Mouse (Mus musculus): ENCODE measurements at regions not wholly inside any gene's neighbourhood (a gene's known extent, or its start where the extent isn't known, plus 50 kb on each side); places are given as distances from the start of the nearest gene placed in this dataset.

DNA sequence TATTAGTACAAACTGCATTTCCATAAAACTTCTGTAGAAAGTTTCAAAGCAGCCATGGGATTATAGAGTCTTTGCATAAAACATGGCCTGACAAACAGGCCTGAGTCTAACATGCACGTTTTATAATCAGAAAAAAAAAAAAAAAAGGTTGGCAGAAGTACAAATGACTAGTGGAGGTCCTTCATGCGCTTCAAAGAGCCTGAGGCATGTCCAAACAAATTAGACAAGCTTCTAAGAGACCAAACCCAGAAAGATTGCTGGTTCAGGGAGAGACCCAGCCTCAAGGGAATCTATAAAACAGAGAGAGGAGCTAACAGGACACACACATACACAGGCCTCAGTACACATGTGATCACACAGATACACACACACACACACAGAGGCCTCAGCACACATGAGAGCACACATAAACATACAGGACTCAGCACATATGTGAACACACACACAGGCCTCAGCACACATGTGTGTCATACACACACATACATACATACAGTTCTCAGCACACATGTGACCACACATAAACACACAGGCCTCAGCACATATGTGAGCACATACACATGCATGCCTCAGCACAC is 57.0 kb upstream of the Gnaq start:
- ATAC-seq (replicated peaks; ENCODE audit: low FRiP score), result no peak
- H3K4me3 ChIP-seq (ENCODE audit: low read depth, low read length), result no peak overlapping the region
- no peaks in the 10 kb centered on the region for H3K4me1 ChIP-seq (replicated peaks; ENCODE audit: control insufficient read depth, insufficient read depth, low read length)
- H3K9ac ChIP-seq (ENCODE audit: low read length), result no peak overlapping the region
- no peak overlapping the region for H3K27ac ChIP-seq (ENCODE audit: low read depth, low read length)
- H3K27me3 ChIP-seq (ENCODE audit: control insufficient read depth, insufficient read depth, low read length), result no peaks in the 10 kb centered on the region
- DNase-seq (ENCODE audit: low spot score), result no peak
- no peaks in the 10 kb centered on the region; the same call in 1 of the 2 replicates for H3K9me3 ChIP-seq (ENCODE audit: control insufficient read depth, low read length)
- no peaks in the 10 kb centered on the region for H3K36me3 ChIP-seq (ENCODE audit: control insufficient read depth, insufficient read depth, low read length)
- 59% methylated on average over 2 of the region's 2 CpGs for WGBS
- no peak overlapping the region for H3K4me2 ChIP-seq (ENCODE audit: low read depth, low read length, severe bottlenecking)

GRCm38 (mm10) chr19:16075026-16075425 is 57.6 kb upstream of the Gnaq start:
- H3K4me2 ChIP-seq (ENCODE audit: low read depth, low read length, severe bottlenecking), result no peak overlapping the region
- H3K36me3 ChIP-seq (ENCODE audit: control insufficient read depth, insufficient read depth, low read length), result no peaks in the 10 kb centered on the region
- no peaks in the 10 kb centered on the region for H3K9me3 ChIP-seq (ENCODE audit: control insufficient read depth, low read length)
- H3K27ac ChIP-seq (ENCODE audit: low read depth, low read length), result no peak overlapping the region
- DNase-seq (ENCODE audit: low spot score), result no peak
- no peak overlapping the region for H3K9ac ChIP-seq (ENCODE audit: low read length)
- no peaks in the 10 kb centered on the region for H3K27me3 ChIP-seq (ENCODE audit: control insufficient read depth, insufficient read depth, low read length)
- H3K4me1 ChIP-seq (replicated peaks; ENCODE audit: control insufficient read depth, insufficient read depth, low read length), result no peaks in the 10 kb centered on the region
- no peak for ATAC-seq (replicated peaks; ENCODE audit: low FRiP score)
- 97% methylated on average over 1 of the region's 1 CpGs for WGBS
- H3K4me3 ChIP-seq (ENCODE audit: low read depth, low read length), result no peak overlapping the region

DNA sequence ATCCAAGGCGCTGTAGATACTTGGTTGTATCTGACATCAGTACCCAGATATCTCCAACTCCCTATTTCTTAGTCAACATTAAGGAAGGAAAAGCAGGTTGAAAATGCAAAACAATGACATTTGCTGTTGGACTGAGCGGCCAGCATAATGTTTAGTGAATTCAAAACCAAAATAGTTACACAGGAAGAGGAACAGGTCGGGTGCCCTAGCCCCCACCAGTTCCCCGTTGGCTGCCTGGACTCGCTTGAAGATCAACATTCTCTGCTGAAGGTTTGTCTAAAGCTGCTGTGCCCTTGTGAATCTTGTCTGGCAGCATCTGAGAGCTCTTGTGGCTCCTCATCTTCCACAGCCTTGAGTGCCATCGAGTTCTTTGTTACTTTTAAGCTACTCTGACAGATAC is 65.3 kb upstream of the Gnaq start:
- ATAC-seq (replicated peaks; ENCODE audit: low FRiP score) (no peak), DNase-seq (ENCODE audit: low spot score) (no peak)
- no peaks in the 10 kb centered on the region for H3K9me3 ChIP-seq (ENCODE audit: control insufficient read depth, low read length)
- H3K4me3 ChIP-seq (ENCODE audit: low read depth, low read length), result no peak overlapping the region
- no peaks in the 10 kb centered on the region for H3K27me3 ChIP-seq (ENCODE audit: control insufficient read depth, insufficient read depth, low read length)
- WGBS, result 87% methylated on average over 6 of the region's 6 CpGs
- H3K9ac ChIP-seq (ENCODE audit: low read length), result no peak overlapping the region
- H3K4me2 ChIP-seq (ENCODE audit: low read depth, low read length, severe bottlenecking), result no peak overlapping the region
- no peak overlapping the region for H3K27ac ChIP-seq (ENCODE audit: low read depth, low read length)
- H3K4me1 ChIP-seq (replicated peaks; ENCODE audit: control insufficient read depth, insufficient read depth, low read length), result peaks cover 2% of the 10 kb centered on the region; the same call in 1 of the 2 replicates
- H3K36me3 ChIP-seq (ENCODE audit: control insufficient read depth, insufficient read depth, low read length), result no peaks in the 10 kb centered on the region

GRCm38 (mm10) chr19:16064911-16065310 is 67.7 kb upstream of the Gnaq start:
- no peaks in the 10 kb centered on the region for H3K36me3 ChIP-seq (ENCODE audit: control insufficient read depth, insufficient read depth, low read length)
- H3K4me2 ChIP-seq (ENCODE audit: low read depth, low read length, severe bottlenecking), result no peak overlapping the region
- H3K9ac ChIP-seq (ENCODE audit: low read length), result no peak overlapping the region
- DNase-seq (ENCODE audit: low spot score) (no peak), ATAC-seq (replicated peaks; ENCODE audit: low FRiP score) (no peak)
- peaks cover 2% of the 10 kb centered on the region; the same call in 1 of the 2 replicates for H3K4me1 ChIP-seq (replicated peaks; ENCODE audit: control insufficient read depth, insufficient read depth, low read length)
- no peak overlapping the region for H3K27ac ChIP-seq (ENCODE audit: low read depth, low read length)
- H3K9me3 ChIP-seq (ENCODE audit: control insufficient read depth, low read length), result no peaks in the 10 kb centered on the region
- H3K4me3 ChIP-seq (ENCODE audit: low read depth, low read length), result no peak overlapping the region
- 91% methylated on average over 3 of the region's 3 CpGs for WGBS
- no peaks in the 10 kb centered on the region for H3K27me3 ChIP-seq (ENCODE audit: control insufficient read depth, insufficient read depth, low read length)

GRCm38 (mm10) chr19:16063916-16064580 is 68.6 kb upstream of the Gnaq start:
- no peak overlapping the region; the same call in 1 of the 2 replicates for H3K4me3 ChIP-seq (ENCODE audit: low read depth, low read length)
- 18% methylated on average over 12 of the region's 12 CpGs for WGBS

DNA sequence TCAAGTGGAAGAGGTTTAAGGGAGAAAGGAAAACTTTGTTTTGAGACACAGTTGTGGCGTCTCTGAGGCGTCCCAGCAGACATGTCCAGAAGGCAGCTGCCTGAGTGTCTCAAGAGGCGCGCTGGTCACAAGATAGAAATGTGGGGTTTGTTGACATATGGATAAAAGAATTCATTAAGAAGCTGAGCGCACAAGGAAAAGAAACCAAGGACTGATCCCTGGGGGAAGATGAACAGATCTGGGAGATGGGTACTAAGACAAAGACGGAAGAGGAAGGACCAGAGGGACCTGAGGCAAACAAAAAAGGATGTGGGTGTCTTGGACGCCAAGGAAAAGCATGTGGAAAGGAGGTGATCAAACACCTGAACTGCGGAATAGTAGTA is 69.1 kb upstream of the Gnaq start:
- Histone ChIP-seq H3K4me1 (replicated peaks; ENCODE audit: control insufficient read depth, insufficient read depth, low read length) (peaks cover 2% of the 10 kb centered on the region; the same call in 1 of the 2 replicates), H3K9me3 (ENCODE audit: control insufficient read depth, low read length) (no peaks in the 10 kb centered on the region), H3K4me2 (ENCODE audit: low read depth, low read length, severe bottlenecking) (no peak overlapping the region), H3K4me3 (ENCODE audit: low read depth, low read length) (no peak overlapping the region), H3K9ac (ENCODE audit: low read length) (no peak overlapping the region), H3K27me3 (ENCODE audit: control insufficient read depth, insufficient read depth, low read length) (no peaks in the 10 kb centered on the region), H3K36me3 (ENCODE audit: control insufficient read depth, insufficient read depth, low read length) (no peaks in the 10 kb centered on the region), H3K27ac (ENCODE audit: low read depth, low read length) (no peak overlapping the region)
- 64% methylated on average over 8 of the region's 8 CpGs for WGBS
- DNase-seq (ENCODE audit: low spot score) (no peak), ATAC-seq (replicated peaks; ENCODE audit: low FRiP score) (no peak)

More at GRCm38 (mm10) chr19:16063916-16064580, 68.6 kb upstream of the Gnaq start:
- peak; percentile 71 for ATAC-seq (replicated peaks; ENCODE audit: low FRiP score)
- H3K4me1 ChIP-seq (replicated peaks; ENCODE audit: control insufficient read depth, insufficient read depth, low read length), result peaks cover 2% of the 10 kb centered on the region; the same call in 1 of the 2 replicates
- peak; percentile 85 for DNase-seq (ENCODE audit: low spot score)
- H3K4me2 ChIP-seq (ENCODE audit: low read depth, low read length, severe bottlenecking), result peak overlapping the region; percentile 43
- peak overlapping the region; percentile 55 for H3K9ac ChIP-seq (ENCODE audit: low read length)
- H3K27me3 ChIP-seq (ENCODE audit: control insufficient read depth, insufficient read depth, low read length), result no peaks in the 10 kb centered on the region
- no peak overlapping the region for H3K27ac ChIP-seq (ENCODE audit: low read depth, low read length)
- no peaks in the 10 kb centered on the region for H3K36me3 ChIP-seq (ENCODE audit: control insufficient read depth, insufficient read depth, low read length)
- H3K9me3 ChIP-seq (ENCODE audit: control insufficient read depth, low read length), result no peaks in the 10 kb centered on the region

DNA sequence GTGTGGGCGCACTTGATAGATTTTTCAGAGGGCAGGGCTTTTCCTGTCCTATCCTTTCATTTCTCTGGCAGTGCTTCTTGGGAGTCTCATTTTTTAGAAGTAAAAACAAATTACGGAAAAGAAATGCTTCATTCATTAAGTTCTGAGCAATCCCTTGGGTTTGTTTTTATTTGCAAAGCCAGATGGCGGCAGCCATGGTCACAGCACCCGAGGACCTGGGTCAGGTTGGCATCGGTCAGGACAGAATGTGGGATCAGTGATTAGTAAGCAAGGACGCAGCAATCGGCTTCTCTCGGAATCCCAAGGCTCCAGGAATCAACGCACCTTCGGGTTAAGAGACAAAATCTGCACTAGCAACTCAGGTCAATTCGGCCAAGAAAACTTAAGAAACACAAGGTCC is 70.8 kb upstream of the Gnaq start:
- no peak overlapping the region for H3K4me3 ChIP-seq (ENCODE audit: low read depth, low read length)
- H3K4me1 ChIP-seq (replicated peaks; ENCODE audit: control insufficient read depth, insufficient read depth, low read length), result peaks cover 2% of the 10 kb centered on the region; the same call in 1 of the 2 replicates
- H3K4me2 ChIP-seq (ENCODE audit: low read depth, low read length, severe bottlenecking), result no peak overlapping the region
- no peak for ATAC-seq (replicated peaks; ENCODE audit: low FRiP score)
- no peak overlapping the region for H3K9ac ChIP-seq (ENCODE audit: low read length)
- H3K27ac ChIP-seq (ENCODE audit: low read depth, low read length), result no peak overlapping the region
- no peaks in the 10 kb centered on the region for H3K9me3 ChIP-seq (ENCODE audit: control insufficient read depth, low read length)
- WGBS, result 86% methylated on average over 11 of the region's 11 CpGs
- DNase-seq (ENCODE audit: low spot score), result no peak
- no peaks in the 10 kb centered on the region for H3K36me3 ChIP-seq (ENCODE audit: control insufficient read depth, insufficient read depth, low read length)
- no peaks in the 10 kb centered on the region for H3K27me3 ChIP-seq (ENCODE audit: control insufficient read depth, insufficient read depth, low read length)

DNA sequence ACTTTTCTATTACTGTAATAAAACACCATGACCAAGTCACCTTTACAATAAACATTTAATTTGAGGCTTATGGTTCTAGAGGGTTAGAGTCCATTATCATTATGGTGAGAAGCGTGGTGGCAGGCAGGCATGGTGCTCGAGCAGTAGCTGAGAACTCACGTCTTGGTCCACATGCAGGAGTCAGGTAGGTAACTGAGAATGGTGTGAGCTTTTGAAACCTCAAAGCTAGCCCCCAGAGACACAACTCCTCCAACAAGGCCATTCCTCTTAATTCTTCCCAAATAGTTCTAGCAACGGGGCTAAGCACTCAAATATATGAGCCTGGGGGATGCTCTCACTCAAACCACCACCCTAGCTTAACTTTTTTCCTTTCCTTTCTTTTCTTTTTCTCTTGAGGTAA is 73.6 kb upstream of the Gnaq start:
- WGBS, result 91% methylated on average over 4 of the region's 4 CpGs
- no peak overlapping the region for H3K27ac ChIP-seq (ENCODE audit: low read depth, low read length)
- no peak overlapping the region for H3K9ac ChIP-seq (ENCODE audit: low read length)
- H3K4me2 ChIP-seq (ENCODE audit: low read depth, low read length, severe bottlenecking), result no peak overlapping the region
- H3K4me3 ChIP-seq (ENCODE audit: low read depth, low read length), result no peak overlapping the region
- H3K4me1 ChIP-seq (replicated peaks; ENCODE audit: control insufficient read depth, insufficient read depth, low read length), result peaks cover under 1% of the 10 kb centered on the region; the same call in 1 of the 2 replicates
- no peaks in the 10 kb centered on the region for H3K27me3 ChIP-seq (ENCODE audit: control insufficient read depth, insufficient read depth, low read length)
- ATAC-seq (replicated peaks; ENCODE audit: low FRiP score), result no peak
- no peak for DNase-seq (ENCODE audit: low spot score)
- no peaks in the 10 kb centered on the region for H3K9me3 ChIP-seq (ENCODE audit: control insufficient read depth, low read length)
- no peaks in the 10 kb centered on the region for H3K36me3 ChIP-seq (ENCODE audit: control insufficient read depth, insufficient read depth, low read length)

All from forebrain, embryonic 11.5 days (tissue).